Mouse (Mus musculus) colon, adult 2 months (tissue): ENCODE results near the gene Npm3. TPM values are rescaled to one million over a fixed set of nuclear protein-coding genes. Genes with fewer than 3 reads are reported as not detected.

Experiments used
- polyA plus RNA-seq: library from polyadenylated mRNA; depleted of rRNA; stranded (reverse); fragments of >200 nt; gene quantifications from 2 replicates; pipeline ENCODE4 v1.2.3, GENCODE M21; 2012; rRNA removed

The Npm3 gene
- polyA plus RNA-seq, result 59.9 and 62.1 TPM in 2 replicates

GRCm38 (mm10) chr19:45749243-45750043, at the start of gene Npm3:
Gene Npm3, minus strand, starts transcription at chr19:45749591.

GRCm38 (mm10) chr19:45783181-45783932, 34.0 kb upstream of the Npm3 start, which contains the start of gene Mgea5:
Gene Mgea5, minus strand, starts transcription at chr19:45783837.

GRCm38 (mm10) chr19:45742218-45742983, 7.0 kb downstream of the Npm3 start, which contains the start of gene Fgf8:
Gene Fgf8, minus strand, starts transcription at chr19:45742915.

Other genes starting within 250 kb of the Npm3 start
- gene Poll, start 189.1 kb downstream of the Npm3 start, polyA plus RNA-seq, result 9.0 and 9.2 TPM in 2 replicates
- gene Gm17018, start 189.0 kb downstream of the Npm3 start, polyA plus RNA-seq, result 4.2 and 4.9 TPM in 2 replicates
- gene Fbxw4, start 89.3 kb downstream of the Npm3 start, polyA plus RNA-seq, result 65.7 and 75.9 TPM in 2 replicates
- gene Fgf8, start 6.7 kb downstream of the Npm3 start, polyA plus RNA-seq, result not detected in 2 replicates
- 13.2 and 14.1 TPM in 2 replicates for gene Mgea5, start 34.2 kb upstream of the Npm3 start, polyA plus RNA-seq
- 1.2 and 2.5 TPM in 2 replicates for gene Kcnip2, start 66.5 kb upstream of the Npm3 start, polyA plus RNA-seq
- gene Armh3, start 248.9 kb upstream of the Npm3 start, polyA plus RNA-seq, result 6.9 and 7.5 TPM in 2 replicates